ENCODE assay signal across 20 mouse cellular contexts in the genomic region with DNA sequence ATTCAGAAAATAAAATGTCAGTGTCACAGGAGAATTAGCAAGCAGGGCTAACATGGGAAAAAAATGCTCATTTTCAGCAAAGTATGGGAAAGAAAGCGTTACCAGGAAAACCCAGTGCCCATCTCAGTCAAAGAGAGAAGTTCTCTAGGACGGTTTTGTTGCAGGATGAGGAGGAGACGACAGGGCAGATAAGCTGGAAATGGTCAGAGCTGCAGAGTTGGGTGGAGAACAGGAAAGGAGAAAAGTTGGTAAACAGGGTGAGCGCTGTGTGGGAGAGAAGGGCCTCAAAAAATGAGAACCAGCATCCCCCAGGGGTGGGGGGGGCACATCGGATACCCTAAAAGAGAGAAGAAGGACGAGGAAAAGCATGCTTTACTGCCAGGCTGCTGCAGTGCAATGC. TPM values are rescaled to one million over a fixed set of nuclear protein-coding genes. Genes with fewer than 3 reads are reported as not detected.
DNase-seq lines count a peak whose midpoint lies in the region; ATAC-seq and TF ChIP-seq lines count a peak whose summit lies in the region.
"Had no signal": no experiment of that assay in that cellular context is flagged by ENCODE, and none has a peak within 500 bp of the region (broad histone marks: within the 10 kb centered on the region; RNA-seq: fewer than 3 reads in every experiment).

No protein-coding gene starts in this region.

- no peaks in the 10 kb centered on the region for H3K27me3 ChIP-seq in heart, embryonic 12.5 days (replicated peaks)
- H3K27me3 ChIP-seq in MEL (ENCODE audit: control insufficient read depth in 1 of 2, insufficient read depth in 2 of 2, low read length in 2 of 2), result no peaks in the 10 kb centered on the region
- no peaks in the 10 kb centered on the region for H3K27me3 ChIP-seq in liver, embryonic 14.5 days (ENCODE audit: control insufficient read depth, insufficient read depth, low read length)
- H3K27me3 ChIP-seq: CH12.LX; embryonic facial prominence, embryonic 15.5 days; forebrain, embryonic 15.5 days; heart, embryonic 15.5 days; hindbrain, embryonic 15.5 days had no signal

- 35% methylated on average over 6 of the region's 6 CpGs for WGBS in heart, embryonic 12.5 days
- WGBS in liver, embryonic 14.5 days (ENCODE audit: insufficient replicate concordance), result 13% methylated on average over 6 of the region's 6 CpGs

- peak; percentile 31 to 44; a peak in 2 of 4 replicates for TF ChIP-seq EP300 in MEL (IDR thresholded peaks at IDR 0.05; ENCODE audit: low read depth in 1 of 2, low read length in 2 of 2)
- TF ChIP-seq EP300 in liver, embryonic 14.5 days (IDR thresholded peaks at IDR 0.05; ENCODE audit: low read depth), result no peak

- peak overlapping the region; percentile 54; the same call in 1 of the 2 replicates for H3K27ac ChIP-seq in heart, embryonic 12.5 days (ENCODE audit: poor library complexity, severe bottlenecking)
- 0 out of 2 replicates have a peak overlapping the region, but pooled peaks have one; percentile 15 for H3K27ac ChIP-seq in MEL (ENCODE audit: control insufficient read depth, low read depth, low read length)
- H3K27ac ChIP-seq in liver, embryonic 14.5 days, result peak overlapping the region; percentile 72
- no peak overlapping the region for H3K27ac ChIP-seq in layer of hippocampus, adult 2 months
- H3K27ac ChIP-seq: embryonic facial prominence, embryonic 15.5 days; forebrain, embryonic 15.5 days; heart, embryonic 15.5 days; hindbrain, embryonic 15.5 days had no signal

- H3K4me3 ChIP-seq in heart, embryonic 12.5 days, result no peak overlapping the region
- H3K4me3 ChIP-seq in MEL (ENCODE audit: control insufficient read depth in 1 of 2, insufficient read depth in 1 of 2, low read depth in 2 of 2, low read length in 2 of 2), result no peak overlapping the region
- no peak overlapping the region for H3K4me3 ChIP-seq in liver, embryonic 14.5 days (ENCODE audit: insufficient read depth in 1 of 2, low read depth in 2 of 2, low read length in 2 of 2)
- H3K4me3 ChIP-seq in layer of hippocampus, adult 2 months, result no peak overlapping the region
- H3K4me3 ChIP-seq: embryonic facial prominence, embryonic 15.5 days; forebrain, embryonic 15.5 days; heart, embryonic 15.5 days; hindbrain, embryonic 15.5 days had no signal

- no peak overlapping the region for H3K4me2 ChIP-seq in heart, embryonic 12.5 days
- H3K4me2 ChIP-seq in liver, embryonic 14.5 days (ENCODE audit: low read depth), result peak overlapping the region; percentile 53
- H3K4me2 ChIP-seq: embryonic facial prominence, embryonic 15.5 days; forebrain, embryonic 15.5 days; heart, embryonic 15.5 days; hindbrain, embryonic 15.5 days had no signal

- no peak for ATAC-seq in heart, embryonic 12.5 days (ENCODE audit: insufficient number of reproducible peaks, low FRiP score)
- ATAC-seq in liver, embryonic 14.5 days (ENCODE audit: insufficient read depth), result peak; percentile 22; the same call in 1 of the 2 replicates
- ATAC-seq: forebrain, embryonic 15.5 days; intestine, postnatal 0 days had no signal

- peaks cover 46% of the 10 kb centered on the region for H3K4me1 ChIP-seq in heart, embryonic 12.5 days (replicated peaks)
- peaks cover 15 to 23% of the 10 kb centered on the region in 2 experiments for H3K4me1 ChIP-seq in MEL (ENCODE audit: control insufficient read depth in 1 of 2, insufficient read depth in 2 of 2, low read length in 2 of 2)
- H3K4me1 ChIP-seq in liver, embryonic 14.5 days (replicated peaks; ENCODE audit: control insufficient read depth in 2 of 2, insufficient read depth in 2 of 2, low read length in 1 of 2), result peaks cover 47 to 51% of the 10 kb centered on the region in 2 experiments
- H3K4me1 ChIP-seq: embryonic facial prominence, embryonic 15.5 days; forebrain, embryonic 15.5 days; hindbrain, embryonic 15.5 days had no signal

- no peak for TF ChIP-seq CTCF in MEL (IDR thresholded peaks at IDR 0.05 in 2 of 3, conservative IDR thresholded peaks at IDR 0.05 in 1 of 3; ENCODE audit: control insufficient read depth in 1 of 3, insufficient read depth in 1 of 3, low read depth in 2 of 3, low read length in 3 of 3, poor library complexity in 1 of 3, severe bottlenecking in 1 of 3)
- no peak for TF ChIP-seq CTCF in liver, embryonic 14.5 days (IDR thresholded peaks at IDR 0.05; ENCODE audit: low read depth)
- no peak for TF ChIP-seq CTCF in layer of hippocampus, adult 2 months (conservative IDR thresholded peaks at IDR 0.05)

- no peaks in the 10 kb centered on the region for H3K9me3 ChIP-seq in heart, embryonic 12.5 days (replicated peaks)
- no peaks in the 10 kb centered on the region for H3K9me3 ChIP-seq in MEL (replicated peaks; ENCODE audit: insufficient read depth, low read length)
- H3K9me3 ChIP-seq in liver, embryonic 14.5 days (ENCODE audit: control insufficient read depth, low read length), result no peaks in the 10 kb centered on the region
- H3K9me3 ChIP-seq: embryonic facial prominence, embryonic 15.5 days; forebrain, embryonic 15.5 days; heart, embryonic 15.5 days; hindbrain, embryonic 15.5 days had no signal

- peaks cover 45% of the 10 kb centered on the region for H3K36me3 ChIP-seq in heart, embryonic 12.5 days
- peaks cover 0 to 28% of the 10 kb centered on the region in 2 experiments; a peak in 2 of 4 replicates for H3K36me3 ChIP-seq in MEL (ENCODE audit: control insufficient read depth in 1 of 2, insufficient read depth in 2 of 2, low read length in 2 of 2)
- H3K36me3 ChIP-seq in liver, embryonic 14.5 days (replicated peaks; ENCODE audit: control insufficient read depth, insufficient read depth, low read depth), result no peaks in the 10 kb centered on the region

- no peak for TF ChIP-seq POLR2A in MEL (IDR thresholded peaks at IDR 0.05; ENCODE audit: control insufficient read depth in 1 of 2, insufficient read depth in 1 of 2, low read depth in 1 of 2, low read length in 2 of 2, poor library complexity in 1 of 2)

- H3K79me2 ChIP-seq in MEL (ENCODE audit: control insufficient read depth, insufficient read depth, low read length, poor library complexity), result no peaks in the 10 kb centered on the region

- no peak for DNase-seq in heart, postnatal 4 days
- DNase-seq in MEL (ENCODE audit: low read depth, low spot score) (peak; percentile 35), liver (peak; percentile 62)
- DNase-seq in liver, embryonic 14.5 days (ENCODE audit: low read depth in 3 of 3, low spot score in 3 of 3), result no peak
- DNase-seq in kidney, adult 8-10 months, result no peak
- DNase-seq in layer of hippocampus, adult 2 months (ENCODE audit: low spot score in 2 of 2), result no peak
- no peak for DNase-seq in gastrocnemius, adult 8-10 months (ENCODE audit: low spot score in 2 of 2)
- DNase-seq: adrenal gland, adult 8-10 months; adrenal gland, postnatal 36 days; cerebellum, adult 2 months; cerebellum, postnatal 14 days; embryo, embryonic 11 days; gastrocnemius, postnatal 14 days had no signal

- TF ChIP-seq RAD21 in MEL (IDR thresholded peaks at IDR 0.05; ENCODE audit: low read depth, low read length), result no peak

- no peak overlapping the region for H3K9ac ChIP-seq in heart, embryonic 12.5 days
- H3K9ac ChIP-seq in MEL (ENCODE audit: control insufficient read depth, low read depth, low read length, poor library complexity, severe bottlenecking), result no peak overlapping the region
- H3K9ac ChIP-seq in liver, embryonic 14.5 days (replicated peaks), result peak overlapping the region; percentile 43
- H3K9ac ChIP-seq: embryonic facial prominence, embryonic 15.5 days; forebrain, embryonic 15.5 days; heart, embryonic 15.5 days; hindbrain, embryonic 15.5 days had no signal

TF ChIP-seq in MEL, 35 proteins besides CTCF, POLR2A, EP300 and RAD21:
- TF ChIP-seq GATA1 (IDR thresholded peaks at IDR 0.05; ENCODE audit: low read depth, low read length) (peak; percentile 39; the same call in 1 of the 2 replicates), KAT2A (conservative IDR thresholded peaks at IDR 0.05; ENCODE audit: low read depth, low read length) (no peak), SMC3 (IDR thresholded peaks at IDR 0.05; ENCODE audit: low read depth, low read length) (0 out of 2 replicates have a peak, but pooled peaks have one; percentile 12)

RNA-seq across cellular contexts. Expression of gene Dcbld2, which starts 48.7 kb away (rescaled TPM):
- 16.1 and 18.5 TPM in 2 replicates for polyA plus RNA-seq in heart, embryonic 12.5 days (2016; fragmentation: Nextera tagmentation; extraction: Ambion mirVana)
- 10 to 100 TPM; 36.3 to 38.7 TPM for total RNA-seq in heart, postnatal 4 days (2021)
- total RNA-seq in MEL (2012; rRNA removed), result 3.0 and 3.5 TPM in 2 replicates
- polyA plus RNA-seq in MEL (2012; ENCODE audit: insufficient read depth in 1 of 2, insufficient read length in 2 of 2, low read depth in 1 of 2, low replicate concordance in 2 of 2, missing spikeins in 1 of 2), result 1 to 10 TPM in 1 of 2 experiments, not detected in 1; 9.4 TPM
- 2.6 TPM in 2 replicates for polyA plus RNA-seq in liver, embryonic 14.5 days (2012; rRNA removed)
- 0.84 and 0.90 TPM in 2 replicates for polyA plus RNA-seq in liver, embryonic 14.5 days (2014; fragmentation: Nextera tagmentation; extraction: Ambion mirVana)
- total RNA-seq in layer of hippocampus, adult 2 months (2021), result 10 to 100 TPM; 10.7 to 11.1 TPM
- total RNA-seq in gastrocnemius, adult 8-10 months (2022), result 1 to 10 TPM; 2.4 to 3.5 (median 2.6) TPM

Comparison
In these comparisons a context has a peak if more than half of its experiments do, and no peak if none do; other contexts are left out.
1. DNase-seq: peak in MEL (single experiment) and liver (single experiment); none in heart, postnatal 4 days (single experiment), liver, embryonic 14.5 days (0 of 3), kidney, adult 8-10 months (0 of 2), layer of hippocampus, adult 2 months (0 of 2) and gastrocnemius, adult 8-10 months (0 of 2).